Mouse (Mus musculus) kidney, postnatal 0 days (tissue): ENCODE data around the gene Asrgl1. TPM values are rescaled to one million over a fixed set of nuclear protein-coding genes. Genes with fewer than 3 reads are reported as not detected.

Experiments used
- ATAC-seq: fragments of 200-750 bp; cut with Nextera tagmentation; replicated peaks from 2 replicates; pipeline ENCODE4 v1.8.0; 2017; ENCODE audit warnings: low read depth, moderate number of reproducible peaks, moderate TSS enrichment, moderate library complexity; ENCODE audit not compliant: low FRiP score
- DNase-seq: peaks from one replicate; pipeline ENCODE4 v3.0.0-alpha.2; 2016; ENCODE audit warnings: low spot score
- H3K27ac ChIP-seq: fragments of 300-500 bp; sonication (generic); 2 replicates; pipeline ENCODE4 v1.5.1; 2014; ENCODE audit warnings: mild to moderate bottlenecking
- H3K27me3 ChIP-seq: fragments of 300-500 bp; sonication (generic); 2 replicates; pipeline ENCODE4 v1.6.1; 2014; ENCODE audit warnings: low read length, mixed read lengths; ENCODE audit not compliant: insufficient read depth
- H3K36me3 ChIP-seq: fragments of 300-500 bp; sonication (generic); 2 replicates; pipeline ENCODE4 v1.6.1; 2014; ENCODE audit warnings: low read length, mixed read lengths; ENCODE audit not compliant: insufficient read depth
- H3K4me1 ChIP-seq: fragments of 300-500 bp; sonication (generic); replicated peaks from 2 replicates; pipeline ENCODE4 v1.6.1; 2014; ENCODE audit warnings: antibody characterized with exemption, low read length, mixed read lengths; ENCODE audit not compliant: insufficient read depth
- H3K4me2 ChIP-seq: fragments of 300-500 bp; sonication (generic); 2 replicates; pipeline ENCODE4 v1.6.1; 2014; ENCODE audit warnings: mild to moderate bottlenecking, low read length, moderate library complexity, mixed read lengths
- H3K4me3 ChIP-seq: fragments of 300-500 bp; sonication (generic); replicated peaks from 2 replicates; pipeline ENCODE4 v1.5.1; 2014; ENCODE audit warnings: low read depth, low read length
- H3K9ac ChIP-seq: fragments of 300-500 bp; sonication (generic); 2 replicates; pipeline ENCODE4 v1.6.1; 2014; ENCODE audit warnings: low read depth, low read length
- H3K9me3 ChIP-seq: fragments of 300-500 bp; sonication (generic); replicated peaks from 2 replicates; pipeline ENCODE4 v1.6.1; 2016; ENCODE audit warnings: low read length, inconsistent platforms, mixed read lengths
- CTCF ChIP-seq: IDR thresholded peaks from 2 replicates; pipeline ENCODE4 v1.5.1; 2016; ENCODE audit warnings: antibody characterized with exemption, low read depth, mild to moderate bottlenecking, moderate library complexity
- WGBS: fragments of 180-500 bp; shearing (Covaris S2); extraction: QIAGEN DNeasy Blood & Tissue Kit; methylation state at CpG from one replicate; pipeline ENCODE4 v1.1.7; 2014; 5-methylcytosine and 5-hydroxymethylcytosine counted together
- polyA plus RNA-seq: library from polyadenylated mRNA; unstranded; fragments of >200 nt; fragmentation: Nextera tagmentation; extraction: Ambion mirVana; gene quantifications from 2 replicates; pipeline ENCODE4 v1.2.1, GENCODE M21; 2015

Gene Asrgl1
- polyA plus RNA-seq, 1 experiment from 2014 or later = 14.6 TPM

DNA sequence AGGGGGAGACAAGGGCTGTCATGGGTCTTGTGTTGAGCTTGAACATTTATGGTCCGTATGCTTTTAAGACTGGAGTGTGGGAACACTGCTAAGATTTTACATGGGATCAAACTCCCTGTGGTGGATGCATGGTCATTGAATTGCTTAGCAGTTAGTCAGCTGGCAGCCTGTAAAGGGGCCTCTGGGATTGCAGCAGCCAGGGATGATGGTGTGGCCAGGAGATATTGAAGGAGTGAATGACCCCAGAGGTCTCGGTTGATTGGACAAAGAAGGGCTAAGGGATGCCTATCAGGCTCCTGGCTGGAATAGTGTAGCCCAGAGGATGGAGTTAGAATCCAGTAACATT lies 52.5 kb downstream of the Asrgl1 start:
- Histone ChIP-seq H3K27me3 (no peaks in the 10 kb centered on the region), H3K9me3 (no peaks in the 10 kb centered on the region), H3K9ac (peak overlapping the region; percentile 1; the same call in 1 of the 2 replicates), H3K36me3 (no peaks in the 10 kb centered on the region), H3K27ac (no peak overlapping the region), H3K4me3 (no peak overlapping the region), H3K4me1 (peaks cover 6% of the 10 kb centered on the region; the same call in 1 of the 2 replicates), H3K4me2 (no peak overlapping the region)
- TF ChIP-seq CTCF = no peak
- ATAC-seq (peak; percentile 17; the same call in 1 of the 2 replicates), DNase-seq (no peak)
- 78% methylated on average over 2 of the region's 2 CpGs for WGBS

DNA sequence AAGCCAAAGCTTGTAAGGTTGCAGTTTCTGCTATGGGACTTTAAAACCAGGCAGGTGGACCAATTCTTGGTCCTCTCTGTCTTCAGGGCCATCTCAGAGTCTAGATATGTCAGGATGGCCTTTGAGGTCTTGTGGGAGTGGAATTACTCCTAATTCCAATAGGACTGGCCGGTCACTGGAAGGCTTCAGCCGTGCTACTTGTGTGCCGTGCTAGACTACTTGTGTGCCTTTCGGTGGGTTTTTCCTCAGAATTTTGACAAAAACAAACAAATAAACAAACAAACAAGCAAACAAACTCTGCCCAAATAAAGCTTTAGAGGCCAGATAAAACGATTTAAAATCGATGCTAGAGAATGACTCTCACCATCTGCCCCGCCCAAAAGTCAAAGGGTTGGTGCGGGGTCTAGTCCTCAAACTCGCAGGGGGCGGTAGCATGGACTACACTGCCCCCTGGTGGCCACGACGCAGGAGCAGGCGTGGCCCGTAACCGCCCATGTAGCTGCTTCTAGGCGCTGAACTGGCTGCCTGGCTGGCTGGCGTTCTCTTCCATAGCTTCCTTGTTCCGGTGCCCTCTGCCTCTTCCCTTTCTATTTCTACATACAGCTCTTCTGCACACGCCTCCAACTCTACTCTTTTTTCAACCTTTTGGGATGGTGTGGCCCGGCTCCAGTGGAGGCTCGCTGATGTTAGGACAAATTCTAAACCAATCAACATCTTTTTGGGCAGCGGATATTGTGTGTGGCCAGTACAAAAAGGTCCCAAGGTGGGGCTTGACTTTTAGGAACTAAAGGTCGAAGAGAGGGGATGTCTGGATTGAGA lies 53.0 kb downstream of the Asrgl1 start:
- DNase-seq = peak; percentile 94
- peak overlapping the region; percentile 33; the same call in 1 of the 2 replicates for H3K27ac ChIP-seq

GRCm38 (mm10) chr19:9081311-9082190 lies 53.9 kb downstream of the Asrgl1 start:
- Histone ChIP-seq H3K9me3 (no peaks in the 10 kb centered on the region), H3K36me3 (no peaks in the 10 kb centered on the region), H3K4me1 (peaks cover 6% of the 10 kb centered on the region; the same call in 1 of the 2 replicates), H3K27ac (peak overlapping the region; percentile 33; the same call in 1 of the 2 replicates), H3K9ac (0 out of 2 replicates have a peak overlapping the region, but pooled peaks have one; percentile 18), H3K4me3 (no peak overlapping the region), H3K27me3 (no peaks in the 10 kb centered on the region), H3K4me2 (no peak overlapping the region)
- WGBS = 81% methylated on average over 14 of the region's 14 CpGs
- TF ChIP-seq CTCF = no peak
- ATAC-seq = no peak
- DNase-seq = no peak

More for the DNA sequence above, 53.0 kb downstream of the Asrgl1 start:
- H3K4me1 ChIP-seq = peaks cover 6% of the 10 kb centered on the region; the same call in 1 of the 2 replicates
- 13% methylated on average over 23 of the region's 23 CpGs for WGBS
- H3K9me3 ChIP-seq = no peaks in the 10 kb centered on the region
- peak overlapping the region; percentile 18; the same call in 1 of the 2 replicates for H3K9ac ChIP-seq
- H3K4me3 ChIP-seq = no peak overlapping the region
- peak; percentile 98 for TF ChIP-seq CTCF
- peak; percentile 91 for ATAC-seq
- H3K4me2 ChIP-seq = peak overlapping the region; percentile 25
- H3K27me3 ChIP-seq = no peaks in the 10 kb centered on the region
- no peaks in the 10 kb centered on the region for H3K36me3 ChIP-seq

DNA sequence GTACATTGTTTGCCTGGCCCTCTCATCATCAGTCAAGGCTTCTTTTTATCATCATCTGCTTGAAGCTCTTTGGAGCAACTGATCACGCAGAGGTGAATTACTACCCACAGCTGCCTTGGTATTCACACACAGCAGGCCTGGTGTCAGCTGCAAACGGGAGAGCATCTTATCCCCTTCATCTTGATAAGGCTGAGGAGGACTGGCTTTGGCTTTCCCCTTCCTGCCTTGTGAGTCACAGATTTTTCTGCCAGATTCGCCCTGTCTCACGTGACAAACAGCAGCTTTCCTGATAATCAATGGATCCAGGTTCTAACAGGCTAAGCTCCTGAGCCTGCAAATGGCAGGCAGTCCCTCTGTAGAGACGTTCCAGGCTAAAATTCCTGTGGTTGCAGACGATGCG lies 55.5 kb downstream of the Asrgl1 start:
- 43% methylated on average over 7 of the region's 7 CpGs for WGBS
- ATAC-seq (no peak), DNase-seq (no peak)
- Histone ChIP-seq H3K36me3 (no peaks in the 10 kb centered on the region), H3K4me2 (no peak overlapping the region), H3K4me1 (peaks cover 6% of the 10 kb centered on the region; the same call in 1 of the 2 replicates), H3K9me3 (no peaks in the 10 kb centered on the region), H3K9ac (no peak overlapping the region), H3K4me3 (no peak overlapping the region), H3K27me3 (no peaks in the 10 kb centered on the region), H3K27ac (no peak overlapping the region)
- TF ChIP-seq CTCF = no peak

- Histone ChIP-seq H3K9ac (no peak overlapping the region), H3K4me1 (peaks cover 5% of the 10 kb centered on the region; the same call in 1 of the 2 replicates), H3K36me3 (no peaks in the 10 kb centered on the region), H3K4me2 (no peak overlapping the region), H3K27ac (no peak overlapping the region), H3K4me3 (no peak overlapping the region), H3K27me3 (no peaks in the 10 kb centered on the region), H3K9me3 (no peaks in the 10 kb centered on the region)
- no peak for TF ChIP-seq CTCF
- ATAC-seq (no peak), DNase-seq (no peak)
- WGBS = 60% methylated on average over 4 of the region's 4 CpGs
Observed at GRCm38 (mm10) chr19:9076982-9077660, 58.3 kb downstream of the Asrgl1 start.
